Mouse (Mus musculus): Measurements from ENCODE around the gene Pglyrp1. TPM values are rescaled to one million over a fixed set of nuclear protein-coding genes. Genes with fewer than 3 reads are reported as not detected.

Pglyrp1 gene
- polyA plus RNA-seq, 1 experiment from 2014 or later, result 0.26 TPM

DNA sequence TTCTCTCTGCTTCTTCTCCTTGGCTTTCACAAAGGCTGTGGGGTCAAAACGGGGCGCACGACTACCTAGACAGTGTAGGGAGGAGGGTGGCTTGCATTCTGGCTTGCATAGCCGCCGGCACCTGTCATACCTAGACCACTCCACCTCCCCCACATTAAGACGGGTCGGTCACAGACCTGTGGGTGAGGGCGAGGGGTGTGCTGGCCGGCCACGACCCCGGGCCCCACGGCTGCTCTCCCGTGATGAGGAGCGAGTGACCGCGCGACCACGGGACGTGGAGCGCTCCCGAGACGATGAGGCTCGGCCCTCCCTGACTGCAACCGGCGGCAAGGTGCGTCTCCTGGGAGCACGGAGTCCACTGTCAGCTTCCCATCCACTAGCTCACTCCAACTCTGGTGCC is 21.9 kb downstream of the Pglyrp1 start:
- no peak for DNase-seq (ENCODE audit: low spot score)
- H3K36me3 ChIP-seq, result peaks cover 11% of the 10 kb centered on the region; the same call in 1 of the 2 replicates

DNA sequence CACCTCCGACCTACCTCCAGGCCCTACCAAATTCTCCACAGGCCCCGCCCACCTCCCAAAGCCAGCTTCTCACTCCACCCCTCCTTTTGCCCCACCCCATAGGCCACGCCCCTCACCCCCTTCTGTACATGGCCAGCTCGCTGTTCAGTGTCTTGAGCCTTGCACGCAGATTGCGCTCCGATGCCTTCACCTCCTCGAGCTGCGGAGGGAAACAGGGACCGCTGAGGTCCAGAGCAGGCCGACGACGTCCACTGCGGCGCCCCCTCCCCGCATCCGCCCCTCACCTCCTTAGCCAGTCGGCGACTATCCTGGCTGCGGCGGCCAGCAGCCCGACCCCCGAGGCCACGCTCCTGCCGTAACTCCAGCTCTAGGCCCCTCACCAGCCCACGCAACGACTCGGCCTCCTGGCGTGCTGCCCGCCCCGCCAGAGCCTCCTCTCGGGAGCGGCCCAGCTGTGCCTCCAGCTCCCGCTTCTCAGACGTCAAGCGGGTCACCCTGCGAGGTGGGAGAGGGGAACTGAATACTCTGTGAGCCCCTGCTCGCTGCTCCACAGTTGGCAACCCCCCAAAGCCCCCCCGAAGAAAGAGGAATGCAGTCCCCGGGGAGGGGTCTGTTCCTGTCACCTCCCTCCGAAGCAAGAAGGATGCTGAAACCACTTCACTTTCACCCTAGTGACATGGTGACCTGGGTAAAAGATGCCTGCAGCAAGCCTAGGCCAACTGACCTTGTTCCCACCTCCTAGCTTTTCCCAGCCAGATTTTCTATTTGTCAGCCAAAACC is 22.7 kb downstream of the Pglyrp1 start:
- H3K27ac ChIP-seq, result peak overlapping the region; percentile 56; the same call in 1 of the 2 replicates
- under 1% methylated on average over 41 of the region's 41 CpGs for WGBS
- H3K27me3 ChIP-seq (ENCODE audit: insufficient read depth, poor library complexity, severe bottlenecking), result peaks cover 29% of the 10 kb centered on the region
- peak overlapping the region; percentile 58 for H3K4me3 ChIP-seq
- DNase-seq (ENCODE audit: low spot score), result peak; percentile 88
- no peaks in the 10 kb centered on the region for H3K9me3 ChIP-seq
- H3K36me3 ChIP-seq, result peaks cover 13% of the 10 kb centered on the region; the same call in 1 of the 2 replicates
- H3K4me1 ChIP-seq, result peaks cover 22% of the 10 kb centered on the region

More for the DNA sequence above, 21.9 kb downstream of the Pglyrp1 start:
- Histone ChIP-seq H3K4me1 (peaks cover 22% of the 10 kb centered on the region), H3K9me3 (no peaks in the 10 kb centered on the region), H3K27me3 (ENCODE audit: insufficient read depth, poor library complexity, severe bottlenecking) (peaks cover 29% of the 10 kb centered on the region), H3K27ac (no peak overlapping the region), H3K4me3 (peak overlapping the region; percentile 58; the same call in 1 of the 2 replicates)
- WGBS, result 24% methylated on average over 27 of the region's 27 CpGs

DNA sequence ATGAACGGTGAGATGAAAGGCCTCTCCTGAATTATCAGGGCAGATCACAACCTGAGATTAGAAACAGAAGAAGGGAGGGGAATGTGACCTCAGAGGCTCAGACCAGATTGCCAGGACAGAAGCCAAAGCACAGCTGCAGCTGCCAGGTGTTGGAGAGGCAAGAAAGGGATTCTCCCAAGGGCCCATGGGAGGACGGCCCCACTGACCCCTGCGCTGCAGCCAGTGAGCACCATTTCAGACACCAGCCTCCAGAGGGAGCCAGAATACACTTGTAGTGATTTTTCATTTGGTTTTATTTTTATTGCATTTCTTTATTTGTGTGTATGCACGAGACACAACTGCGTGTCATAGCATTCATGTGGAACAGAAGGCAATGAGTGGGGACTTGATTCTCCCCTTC is 25.4 kb downstream of the Pglyrp1 start:
- no peak overlapping the region for H3K4me3 ChIP-seq
- H3K9me3 ChIP-seq, result no peaks in the 10 kb centered on the region; the same call in 1 of the 2 replicates
- no peak overlapping the region for H3K27ac ChIP-seq
- peaks cover 29% of the 10 kb centered on the region for H3K27me3 ChIP-seq (ENCODE audit: insufficient read depth, poor library complexity, severe bottlenecking)
- H3K4me1 ChIP-seq, result peaks cover 22% of the 10 kb centered on the region
- H3K36me3 ChIP-seq, result peaks cover 38% of the 10 kb centered on the region
- DNase-seq (ENCODE audit: low spot score), result no peak
- WGBS, result 51% methylated on average over 5 of the region's 5 CpGs

DNA sequence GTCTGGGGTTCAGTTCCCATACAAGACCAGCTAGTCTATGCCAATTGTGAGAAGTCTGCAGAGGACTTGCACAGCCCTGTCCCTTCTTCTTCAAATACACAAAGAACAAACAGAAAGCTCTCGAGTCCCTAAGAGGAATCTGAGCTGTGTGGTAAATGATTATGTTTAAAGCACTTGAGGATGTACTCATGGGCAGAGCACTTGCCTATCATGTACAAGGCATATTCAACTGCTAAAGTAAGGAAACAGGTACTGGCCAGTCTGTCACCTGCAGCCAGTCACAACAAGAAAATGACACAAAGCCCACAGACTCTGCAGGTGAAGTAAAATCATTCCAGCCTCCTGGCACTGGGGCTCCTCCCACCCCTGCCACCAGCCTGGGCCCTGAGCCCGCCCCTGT is 29.4 kb downstream of the Pglyrp1 start:
- Histone ChIP-seq H3K4me1 (no peaks in the 10 kb centered on the region), H3K4me3 (no peak overlapping the region), H3K27ac (no peak overlapping the region), H3K9me3 (no peaks in the 10 kb centered on the region; the same call in 1 of the 2 replicates), H3K36me3 (peaks cover 53% of the 10 kb centered on the region), H3K27me3 (ENCODE audit: insufficient read depth, poor library complexity, severe bottlenecking) (no peaks in the 10 kb centered on the region)
- DNase-seq (ENCODE audit: low spot score), result no peak
- WGBS, result 97% methylated on average over 2 of the region's 2 CpGs

DNA sequence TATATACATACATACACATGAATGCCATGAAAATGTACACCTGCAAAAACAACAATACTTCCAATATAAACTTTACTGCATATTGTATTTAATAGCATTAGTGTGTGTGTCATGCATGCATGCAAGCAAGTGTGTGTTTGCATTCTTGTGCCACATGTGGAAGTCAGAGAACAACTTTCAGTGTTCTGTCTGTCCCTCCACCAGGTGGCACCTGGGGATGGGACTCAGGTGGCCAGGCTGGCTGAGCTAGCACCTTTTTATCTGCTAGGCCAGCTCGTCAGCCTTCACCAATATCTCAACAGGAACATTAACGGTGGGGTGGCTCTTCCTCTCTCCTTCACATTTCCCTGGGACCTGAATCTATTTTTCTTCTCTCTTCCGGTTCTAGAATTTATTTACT is 31.4 kb downstream of the Pglyrp1 start:
- H3K36me3 ChIP-seq, result peaks cover 55% of the 10 kb centered on the region
- H3K4me3 ChIP-seq, result no peak overlapping the region
- no peaks in the 10 kb centered on the region for H3K4me1 ChIP-seq
- no peak for DNase-seq (ENCODE audit: low spot score)
- H3K27me3 ChIP-seq (ENCODE audit: insufficient read depth, poor library complexity, severe bottlenecking), result no peaks in the 10 kb centered on the region
- 63% methylated on average over 3 of the region's 3 CpGs for WGBS
- no peaks in the 10 kb centered on the region; the same call in 1 of the 2 replicates for H3K9me3 ChIP-seq
- H3K27ac ChIP-seq, result no peak overlapping the region

DNA sequence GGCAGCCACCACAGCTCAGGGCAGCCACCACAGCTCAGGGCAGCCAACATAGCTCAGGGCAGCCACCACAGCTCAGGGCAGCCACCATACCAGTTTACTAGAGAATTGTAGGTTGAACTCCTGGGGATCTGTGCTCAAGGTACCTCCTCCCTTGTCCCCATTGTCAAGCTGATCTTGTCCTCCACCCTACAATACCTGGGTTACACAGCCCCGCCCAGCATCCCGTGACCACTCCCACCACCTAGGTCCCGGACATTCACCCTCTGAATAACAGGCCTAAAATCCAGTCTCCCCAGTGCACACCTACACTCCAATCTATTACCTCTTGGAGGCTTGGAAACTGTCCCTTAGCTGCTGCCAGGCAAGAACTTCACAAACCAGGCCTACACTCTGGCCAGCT is 33.8 kb downstream of the Pglyrp1 start:
- no peak for DNase-seq (ENCODE audit: low spot score)
- Histone ChIP-seq H3K9me3 (no peaks in the 10 kb centered on the region), H3K4me1 (peaks cover 10% of the 10 kb centered on the region), H3K27ac (no peak overlapping the region), H3K4me3 (no peak overlapping the region), H3K27me3 (ENCODE audit: insufficient read depth, poor library complexity, severe bottlenecking) (no peaks in the 10 kb centered on the region), H3K36me3 (peaks cover 36% of the 10 kb centered on the region)
- WGBS, result 76% methylated on average over 3 of the region's 3 CpGs

DNA sequence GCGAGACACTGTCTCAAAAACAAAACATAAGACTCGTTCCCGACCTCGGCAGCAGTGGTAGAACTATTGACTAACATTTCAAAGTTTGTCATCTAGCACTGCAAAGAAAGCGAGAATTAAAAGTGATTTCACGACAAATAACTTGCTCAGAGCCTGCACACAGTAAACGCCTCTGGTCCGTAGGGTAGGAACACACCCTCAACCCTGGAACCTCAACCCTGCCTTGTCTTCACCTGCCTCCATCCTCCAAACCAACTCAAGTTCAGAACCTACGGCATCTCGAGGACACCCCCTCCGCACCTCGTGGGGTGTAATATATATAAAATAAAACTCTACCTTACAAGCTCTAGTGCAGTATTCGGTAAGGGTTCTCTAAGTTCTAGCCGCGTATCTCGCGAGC is 38.7 kb downstream of the Pglyrp1 start:
- H3K27ac ChIP-seq, result peak overlapping the region; percentile 86
- 8% methylated on average over 17 of the region's 17 CpGs for WGBS
- no peak for DNase-seq (ENCODE audit: low spot score)
- 0 out of 2 replicates have a peak, but pooled peaks cover 3% of the 10 kb centered on the region for H3K36me3 ChIP-seq
- H3K4me3 ChIP-seq, result peak overlapping the region; percentile 87
- H3K4me1 ChIP-seq, result peaks cover 14% of the 10 kb centered on the region
- no peaks in the 10 kb centered on the region for H3K27me3 ChIP-seq (ENCODE audit: insufficient read depth, poor library complexity, severe bottlenecking)
- no peaks in the 10 kb centered on the region for H3K9me3 ChIP-seq

DNA sequence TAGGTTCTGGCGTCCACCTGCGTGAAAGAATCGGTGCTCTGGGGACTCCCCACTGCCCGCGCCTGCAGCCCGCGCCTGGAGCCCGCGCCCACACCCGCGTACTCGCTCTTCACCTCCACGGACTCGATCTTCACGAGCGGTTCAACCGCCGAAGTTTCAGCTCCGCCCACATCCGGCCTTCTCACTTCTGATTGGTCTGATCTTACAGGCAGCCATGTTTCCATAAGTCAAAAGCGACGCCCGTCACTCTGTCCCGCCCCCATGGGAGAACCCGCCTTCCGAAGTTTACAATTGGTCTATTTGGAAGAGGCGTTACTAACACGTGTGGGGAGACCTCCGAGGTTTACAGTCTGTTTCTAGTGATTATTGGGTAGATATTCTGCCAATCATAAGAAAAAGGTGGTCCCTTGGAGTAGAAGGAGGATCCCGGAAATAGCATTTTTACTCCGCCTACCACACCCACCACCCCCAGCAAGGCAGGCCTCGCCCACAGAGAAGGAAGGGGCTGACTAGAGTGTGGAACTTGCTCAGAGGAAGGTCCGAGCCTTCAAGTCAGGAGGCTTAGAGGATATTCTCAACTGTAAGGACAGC is 39.2 kb downstream of the Pglyrp1 start, which contains the start of gene Ccdc61:
Ccdc61 (minus strand) TSS at position 175 of the 591 bp plus-strand sequence.
- peak; percentile 100 for DNase-seq (ENCODE audit: low spot score)
- WGBS, result under 1% methylated on average over 33 of the region's 33 CpGs
- Histone ChIP-seq H3K27ac (peak within 1 kb of the TSS; percentile 86), H3K4me1 (peaks cover 14% of the 10 kb centered on the region), H3K4me3 (peak within 1 kb of the TSS; percentile 87), H3K9me3 (no peaks in the 10 kb centered on the region), H3K27me3 (ENCODE audit: insufficient read depth, poor library complexity, severe bottlenecking) (no peaks in the 10 kb centered on the region), H3K36me3 (0 out of 2 replicates have a peak, but pooled peaks cover 3% of the 10 kb centered on the region)

DNA sequence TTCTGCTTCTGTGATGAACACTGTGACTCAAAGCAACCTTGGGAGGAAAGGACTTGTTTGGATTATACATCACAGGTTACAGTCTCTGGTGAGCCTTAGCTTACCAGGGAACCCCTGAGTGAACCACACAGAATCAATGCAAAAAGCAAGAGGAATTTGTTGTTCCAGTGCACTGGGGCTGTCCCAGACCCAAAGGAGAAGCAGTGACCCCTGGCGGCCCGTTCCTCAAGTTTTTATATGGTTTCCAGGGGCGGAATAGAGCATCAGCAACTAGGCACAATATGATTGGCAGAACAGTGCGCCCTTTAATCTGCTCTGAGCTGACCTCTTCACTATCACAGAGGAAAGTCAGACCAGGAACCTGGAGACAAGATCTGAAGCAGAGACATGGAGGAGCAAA is 45.1 kb downstream of the Pglyrp1 start:
- 60% methylated on average over 4 of the region's 4 CpGs for WGBS
- no peak for DNase-seq (ENCODE audit: low spot score)
- H3K27ac ChIP-seq, result no peak overlapping the region

DNA sequence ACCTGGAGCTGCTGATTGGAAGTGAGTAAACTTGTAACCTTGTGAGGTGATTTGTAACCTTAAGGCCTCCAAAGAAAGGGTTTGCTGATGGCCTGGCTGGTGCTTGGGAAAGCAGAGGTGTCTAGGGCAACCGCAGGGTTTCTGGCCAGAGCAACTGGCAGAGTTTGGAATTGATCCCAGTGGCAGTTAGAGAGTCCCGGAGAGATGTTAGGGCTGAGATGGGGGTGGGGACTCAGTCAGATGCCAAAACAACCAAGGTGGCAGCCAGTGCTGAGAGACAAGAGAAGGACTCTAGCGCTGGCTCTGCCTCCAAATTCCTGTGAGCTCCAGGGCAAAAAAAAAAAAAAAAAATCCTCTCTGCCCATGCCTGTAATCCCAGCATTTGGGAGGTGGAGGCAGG is 46.8 kb downstream of the Pglyrp1 start:
- H3K9me3 ChIP-seq, result no peaks in the 10 kb centered on the region
- peaks cover 13% of the 10 kb centered on the region for H3K27me3 ChIP-seq (ENCODE audit: insufficient read depth, poor library complexity, severe bottlenecking)
- H3K4me1 ChIP-seq, result peaks cover 6% of the 10 kb centered on the region
- no peak for DNase-seq (ENCODE audit: low spot score)
- H3K36me3 ChIP-seq, result no peaks in the 10 kb centered on the region
- no peak overlapping the region for H3K4me3 ChIP-seq
- WGBS, result 60% methylated on average over 3 of the region's 3 CpGs
- H3K27ac ChIP-seq, result no peak overlapping the region

More for the DNA sequence above, 45.1 kb downstream of the Pglyrp1 start:
- Histone ChIP-seq H3K4me1 (peaks cover 3% of the 10 kb centered on the region), H3K9me3 (no peaks in the 10 kb centered on the region), H3K4me3 (no peak overlapping the region), H3K27me3 (ENCODE audit: insufficient read depth, poor library complexity, severe bottlenecking) (no peaks in the 10 kb centered on the region; the same call in 1 of the 2 replicates), H3K36me3 (no peaks in the 10 kb centered on the region)

DNA sequence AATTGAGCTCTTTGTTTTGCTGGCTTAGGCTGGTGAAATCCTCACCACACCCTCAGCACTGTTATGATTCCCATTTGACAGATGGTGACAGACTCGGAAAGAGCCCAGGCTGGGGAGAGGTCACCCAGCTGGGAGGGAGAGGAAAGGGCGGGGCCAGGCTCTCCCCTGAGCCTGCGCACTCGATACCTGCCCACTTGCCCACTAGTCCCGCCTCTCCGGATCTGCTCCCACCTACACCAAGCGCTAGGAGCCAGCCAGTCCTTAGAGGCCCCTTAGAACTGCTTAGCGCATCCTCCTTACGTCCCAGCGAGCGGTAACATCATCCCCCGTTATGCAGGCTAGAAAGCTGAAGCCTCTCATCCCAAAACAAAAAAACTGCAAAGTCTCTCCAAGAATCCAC is 49.9 kb downstream of the Pglyrp1 start:
- Histone ChIP-seq H3K4me1 (peaks cover 18% of the 10 kb centered on the region), H3K27me3 (ENCODE audit: insufficient read depth, poor library complexity, severe bottlenecking) (peaks cover 43% of the 10 kb centered on the region), H3K9me3 (no peaks in the 10 kb centered on the region), H3K36me3 (no peaks in the 10 kb centered on the region), H3K27ac (peak overlapping the region; percentile 11; the same call in 1 of the 2 replicates), H3K4me3 (peak overlapping the region; percentile 40)
- no peak for DNase-seq (ENCODE audit: low spot score)
- WGBS, result 1% methylated on average over 12 of the region's 12 CpGs

DNA sequence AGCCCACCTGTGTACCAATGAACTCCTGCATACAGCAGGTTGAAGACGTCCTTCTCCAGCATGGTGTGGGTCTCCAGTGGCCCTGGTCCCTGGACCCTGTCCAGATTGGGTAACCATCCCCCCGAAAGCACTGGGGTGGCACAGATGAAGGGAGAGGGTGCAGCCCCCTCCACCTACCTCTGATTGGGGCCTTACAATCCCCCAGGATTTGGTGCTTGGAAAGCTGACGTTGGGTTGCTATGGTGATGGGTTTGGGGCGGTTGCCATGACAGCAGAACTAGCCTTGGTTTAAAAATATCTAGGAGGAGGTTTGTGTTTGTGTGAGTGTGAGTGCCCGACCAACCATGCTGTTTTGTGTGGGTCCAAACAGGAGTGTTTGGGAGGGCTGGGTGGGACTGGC is 51.7 kb downstream of the Pglyrp1 start:
- no peak for DNase-seq (ENCODE audit: low spot score)
- Histone ChIP-seq H3K36me3 (no peaks in the 10 kb centered on the region), H3K27me3 (ENCODE audit: insufficient read depth, poor library complexity, severe bottlenecking) (peaks cover 61% of the 10 kb centered on the region), H3K4me1 (peaks cover 22% of the 10 kb centered on the region), H3K27ac (no peak overlapping the region), H3K4me3 (no peak overlapping the region), H3K9me3 (no peaks in the 10 kb centered on the region)
- WGBS, result 54% methylated on average over 5 of the region's 5 CpGs

DNA sequence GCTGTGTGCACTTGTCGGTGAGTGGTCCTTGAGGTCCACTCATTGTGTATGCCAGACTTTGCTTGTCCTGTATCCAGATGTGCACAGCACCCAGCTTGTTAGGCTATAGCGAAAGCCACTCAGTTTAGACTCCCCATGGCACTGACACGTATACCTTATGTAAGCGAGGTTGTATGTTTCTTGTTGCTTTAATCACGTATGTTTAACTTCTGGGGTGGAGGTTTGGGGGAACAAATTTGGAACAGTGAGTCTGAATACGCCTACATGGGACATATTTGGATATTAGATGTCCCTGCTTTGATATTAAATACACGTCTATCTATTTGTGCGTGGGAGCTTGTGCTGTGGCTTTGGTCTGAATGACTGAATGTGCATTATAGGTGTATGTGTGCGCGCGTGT is 52.1 kb downstream of the Pglyrp1 start:
- no peaks in the 10 kb centered on the region for H3K36me3 ChIP-seq
- DNase-seq (ENCODE audit: low spot score), result no peak
- WGBS, result 74% methylated on average over 11 of the region's 11 CpGs
- no peak overlapping the region for H3K27ac ChIP-seq
- no peaks in the 10 kb centered on the region for H3K9me3 ChIP-seq
- no peak overlapping the region for H3K4me3 ChIP-seq
- H3K27me3 ChIP-seq (ENCODE audit: insufficient read depth, poor library complexity, severe bottlenecking), result peaks cover 65% of the 10 kb centered on the region
- peaks cover 22% of the 10 kb centered on the region for H3K4me1 ChIP-seq

Measured in heart, embryonic 10.5 days (tissue).